Mouse (Mus musculus): ENCODE data around the gene Gm13941.

Gene Gm13941

GRCm38 (mm10) chr2:111105882-111106281, at the start of gene Gm13941:
Gm13941 (minus strand) TSS chr2:111105982.
- TF ChIP-seq GATA4 (IDR thresholded peaks at IDR 0.05; ENCODE audit: insufficient replicate concordance, low read length), result no peak

GRCm38 (mm10) chr2:111152836-111153235, 47.1 kb upstream of the Gm13941 start, which contains the start of gene Gm15130:
Gm15130 (minus strand) TSS chr2:111152936.
- TF ChIP-seq GATA4 (IDR thresholded peaks at IDR 0.05; ENCODE audit: insufficient replicate concordance, low read length), result no peak

DNA sequence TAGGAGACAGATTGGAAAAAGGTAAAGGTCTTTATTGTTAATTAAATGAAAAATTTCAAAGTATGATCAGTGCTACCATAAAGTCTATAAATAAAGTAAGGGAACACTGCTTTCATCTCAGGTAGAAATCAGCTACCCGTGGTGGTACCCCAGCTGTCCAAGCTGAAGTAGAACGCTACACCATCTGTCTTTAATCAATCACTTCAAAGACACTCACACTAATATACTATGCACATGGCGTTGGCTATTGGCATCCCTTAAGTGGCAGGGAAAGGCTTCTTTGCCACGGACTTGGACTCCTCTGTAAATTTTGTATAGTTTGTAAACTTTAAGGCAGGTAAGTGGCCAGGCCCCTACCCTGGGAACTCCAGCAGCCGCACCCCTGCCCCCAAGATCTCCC, 30.0 kb upstream of the Gm13941 start:
- TF ChIP-seq GATA4 (IDR thresholded peaks at IDR 0.05; ENCODE audit: insufficient replicate concordance, low read length), result no peak

DNA sequence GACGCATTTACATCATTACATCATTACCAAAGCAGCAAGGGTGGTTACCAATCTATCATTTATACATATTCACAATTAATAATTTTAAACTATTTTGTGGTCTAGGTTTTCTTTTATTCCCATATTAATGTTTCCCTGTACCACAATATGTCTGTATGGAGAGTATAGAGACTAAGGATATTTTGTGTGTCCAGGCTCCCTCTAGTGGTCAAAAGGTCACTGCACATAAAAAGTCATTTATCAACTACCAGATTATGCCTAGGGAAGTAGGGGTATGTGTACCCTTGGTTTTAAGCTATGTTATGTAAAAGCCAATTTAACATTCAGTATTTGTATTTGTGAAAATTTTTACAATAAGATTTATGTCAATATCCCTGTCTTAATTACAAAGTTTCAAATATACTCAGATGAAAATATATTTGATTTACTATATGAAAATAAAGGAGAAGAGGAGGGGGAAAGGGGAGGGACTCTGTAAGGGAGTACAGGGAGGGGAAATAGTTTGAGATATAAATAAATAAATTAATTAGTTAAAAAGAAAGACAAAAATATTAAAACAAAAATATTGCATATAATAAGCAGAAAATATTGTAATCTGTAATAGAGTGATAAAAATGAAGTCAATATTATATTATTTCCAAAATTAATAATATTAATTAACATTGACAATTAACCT, 47.1 kb downstream of the Gm13941 start:
- TF ChIP-seq GATA4 (IDR thresholded peaks at IDR 0.05; ENCODE audit: insufficient replicate concordance, low read length), result no peak
